Mouse (Mus musculus): ENCODE results near the gene Rab11fip4.

- TF ChIP-seq GATA1 (IDR thresholded peaks at IDR 0.05; ENCODE audit: borderline replicate concordance, low read length) (no peak), FLI1 (IDR thresholded peaks at IDR 0.05; ENCODE audit: low read length) (no peak)
These were observed 86.4 kb downstream of the Rab11fip4 start for GRCm38 (mm10) chr11:79677402-79677801.

Data from megakaryocyte, embryonic 14.5 days (primary cell).